ENCODE assay signal across 7 mouse cellular contexts in the genomic region with DNA sequence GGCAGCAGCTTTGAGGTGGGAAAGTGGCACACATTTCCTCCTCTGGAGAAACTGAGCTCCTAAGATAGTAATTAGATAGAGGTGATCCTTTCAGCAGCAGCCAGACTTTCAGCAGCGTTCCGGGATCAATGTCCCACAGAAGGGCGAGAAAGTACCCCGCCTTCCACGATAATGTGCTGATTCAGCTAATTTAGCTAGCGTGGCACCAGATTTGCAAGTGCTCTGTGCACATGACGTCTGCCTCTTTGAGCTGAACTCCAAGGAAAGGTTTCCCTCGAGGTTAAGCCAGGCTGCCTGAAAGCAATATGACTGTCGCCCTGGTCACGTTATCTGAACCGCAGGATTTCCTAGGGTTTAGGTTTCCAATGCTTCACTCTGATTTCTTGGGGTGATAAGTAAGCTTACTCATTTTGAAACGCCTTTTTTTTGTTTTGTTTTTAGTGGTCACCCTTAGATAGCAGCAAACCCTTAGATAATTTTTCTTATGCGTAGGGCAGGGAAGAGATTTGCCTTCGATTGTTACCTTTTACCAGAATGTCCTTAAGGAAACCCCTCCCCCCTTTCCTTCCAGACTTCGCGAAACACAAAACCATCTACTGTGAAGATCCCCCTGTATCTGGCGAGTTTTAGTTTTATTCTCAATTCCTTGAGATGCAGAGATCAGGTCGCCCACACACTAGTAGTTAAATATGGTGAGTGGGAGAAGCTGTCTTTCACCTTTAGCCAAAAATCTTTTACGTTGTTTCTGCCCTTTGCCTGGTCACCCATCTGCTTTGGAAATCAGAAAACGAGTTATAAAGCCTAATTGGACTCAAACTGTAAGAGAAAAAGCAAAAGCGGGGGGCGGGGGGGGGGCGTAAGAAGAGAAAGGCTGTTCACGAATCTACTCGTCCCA.
DNase-seq lines count a peak whose midpoint lies in the region; ATAC-seq and TF ChIP-seq lines count a peak whose summit lies in the region.

No protein-coding gene starts in this region.

- H3K4me1 ChIP-seq in spleen, adult 2 months (ENCODE audit: control insufficient read depth, insufficient read depth, insufficient read length) = peaks cover 3% of the 10 kb centered on the region; the same call in 1 of the 2 replicates
- peaks cover 7% of the 10 kb centered on the region for H3K4me1 ChIP-seq in embryonic facial prominence, embryonic 15.5 days
- H3K4me1 ChIP-seq in intestine, embryonic 14.5 days (replicated peaks; ENCODE audit: control insufficient read depth, insufficient read depth, low read length) = peaks cover 7% of the 10 kb centered on the region; the same call in 1 of the 2 replicates
- peaks cover 14% of the 10 kb centered on the region for H3K4me1 ChIP-seq in lung, embryonic 15.5 days

- no peak for DNase-seq in spleen, adult 2 months (ENCODE audit: low read depth in 1 of 2, low spot score in 2 of 2)
- no peak for DNase-seq in spleen, postnatal 36 days (ENCODE audit: low spot score in 2 of 2)
- DNase-seq in intestine, embryonic 14.5 days (ENCODE audit: low spot score) = peak; percentile 68
- DNase-seq in retina, postnatal 1 day = peak; percentile 70
- no peak for DNase-seq in thymus, postnatal 10 days (ENCODE audit: low spot score in 2 of 2)

- no peak overlapping the region for H3K27ac ChIP-seq in spleen, adult 2 months (ENCODE audit: insufficient read depth, low read length)
- H3K27ac ChIP-seq in embryonic facial prominence, embryonic 15.5 days (replicated peaks) = no peak overlapping the region
- no peak overlapping the region for H3K27ac ChIP-seq in intestine, embryonic 14.5 days (ENCODE audit: low read depth)
- H3K27ac ChIP-seq in lung, embryonic 15.5 days = no peak overlapping the region

- ATAC-seq in embryonic facial prominence, embryonic 15.5 days (ENCODE audit: insufficient number of reproducible peaks, low FRiP score, low TSS enrichment, low read depth) = no peak
- ATAC-seq in intestine, embryonic 14.5 days (replicated peaks; ENCODE audit: low FRiP score, low TSS enrichment, low read depth) = no peak; the same call in 1 of the 2 replicates
- ATAC-seq in lung, embryonic 15.5 days (ENCODE audit: borderline replicate concordance, extremely low read depth, low FRiP score, low TSS enrichment) = no peak

- no peak for TF ChIP-seq POLR2A in spleen, adult 2 months (IDR thresholded peaks at IDR 0.05; ENCODE audit: low read depth, low read length)

- no peaks in the 10 kb centered on the region for H3K36me3 ChIP-seq in spleen, adult 2 months (ENCODE audit: control insufficient read depth, insufficient read depth, low read length)
- no peaks in the 10 kb centered on the region for H3K36me3 ChIP-seq in embryonic facial prominence, embryonic 15.5 days
- no peaks in the 10 kb centered on the region for H3K36me3 ChIP-seq in intestine, embryonic 14.5 days (ENCODE audit: control insufficient read depth, insufficient read depth, low read length)
- no peaks in the 10 kb centered on the region for H3K36me3 ChIP-seq in lung, embryonic 15.5 days

- peak overlapping the region; percentile 14; the same call in 1 of the 2 replicates for H3K4me3 ChIP-seq in spleen, adult 2 months (ENCODE audit: extremely low read depth, insufficient read depth, insufficient read length)
- peak overlapping the region; percentile 43 for H3K4me3 ChIP-seq in embryonic facial prominence, embryonic 15.5 days (replicated peaks)
- peak overlapping the region; percentile 42 for H3K4me3 ChIP-seq in intestine, embryonic 14.5 days (ENCODE audit: low read depth, low read length)
- H3K4me3 ChIP-seq in lung, embryonic 15.5 days = peak overlapping the region; percentile 42

- TF ChIP-seq CTCF in spleen, adult 2 months (IDR thresholded peaks at IDR 0.05; ENCODE audit: extremely low read depth, insufficient read depth, insufficient read length, insufficient replicate concordance) = no peak

- H3K9ac ChIP-seq in embryonic facial prominence, embryonic 15.5 days = no peak overlapping the region
- peak overlapping the region; percentile 32 for H3K9ac ChIP-seq in intestine, embryonic 14.5 days (ENCODE audit: low read length)
- H3K9ac ChIP-seq in lung, embryonic 15.5 days = peak overlapping the region; percentile 7; the same call in 1 of the 2 replicates

- H3K27me3 ChIP-seq in spleen, adult 2 months (ENCODE audit: control insufficient read depth, insufficient read depth, low read length) = peaks cover 1% of the 10 kb centered on the region; the same call in 1 of the 2 replicates
- H3K27me3 ChIP-seq in embryonic facial prominence, embryonic 15.5 days = peaks cover 4% of the 10 kb centered on the region; the same call in 1 of the 2 replicates
- H3K27me3 ChIP-seq in intestine, embryonic 14.5 days (replicated peaks; ENCODE audit: control insufficient read depth, insufficient read depth, low read length) = 0 out of 2 replicates have a peak, but pooled peaks cover 7% of the 10 kb centered on the region
- H3K27me3 ChIP-seq in lung, embryonic 15.5 days = peaks cover 2% of the 10 kb centered on the region; the same call in 1 of the 2 replicates

- WGBS in spleen, adult 2 months = 4% methylated on average over 25 of the region's 25 CpGs
- 2% methylated on average over 24 of the region's 25 CpGs for WGBS in embryonic facial prominence, embryonic 15.5 days
- WGBS in intestine, embryonic 14.5 days = 6% methylated on average over 25 of the region's 25 CpGs
- WGBS in lung, embryonic 15.5 days = 4% methylated on average over 25 of the region's 25 CpGs

- no peaks in the 10 kb centered on the region for H3K9me3 ChIP-seq in embryonic facial prominence, embryonic 15.5 days (replicated peaks)
- no peaks in the 10 kb centered on the region for H3K9me3 ChIP-seq in intestine, embryonic 14.5 days (ENCODE audit: control insufficient read depth, low read length)
- H3K9me3 ChIP-seq in lung, embryonic 15.5 days = no peaks in the 10 kb centered on the region

- H3K4me2 ChIP-seq in embryonic facial prominence, embryonic 15.5 days (replicated peaks) = peak overlapping the region; percentile 67
- peak overlapping the region; percentile 94 for H3K4me2 ChIP-seq in intestine, embryonic 14.5 days (ENCODE audit: low read length)
- H3K4me2 ChIP-seq in lung, embryonic 15.5 days = peak overlapping the region; percentile 80

Comparison
In these comparisons a context has a peak if more than half of its experiments do, and no peak if none do; other contexts are left out.
1. DNase-seq: peak in intestine, embryonic 14.5 days (single experiment) and retina, postnatal 1 day (single experiment); none in spleen, adult 2 months (0 of 2), spleen, postnatal 36 days (0 of 2) and thymus, postnatal 10 days (0 of 2).
2. Peak in every context shown above with its lines, with median percentiles within 50 percentile points of each other: H3K4me3 ChIP-seq and H3K4me2 ChIP-seq.